8 mouse cellular contexts compared by ENCODE assay signal in the genomic region with DNA sequence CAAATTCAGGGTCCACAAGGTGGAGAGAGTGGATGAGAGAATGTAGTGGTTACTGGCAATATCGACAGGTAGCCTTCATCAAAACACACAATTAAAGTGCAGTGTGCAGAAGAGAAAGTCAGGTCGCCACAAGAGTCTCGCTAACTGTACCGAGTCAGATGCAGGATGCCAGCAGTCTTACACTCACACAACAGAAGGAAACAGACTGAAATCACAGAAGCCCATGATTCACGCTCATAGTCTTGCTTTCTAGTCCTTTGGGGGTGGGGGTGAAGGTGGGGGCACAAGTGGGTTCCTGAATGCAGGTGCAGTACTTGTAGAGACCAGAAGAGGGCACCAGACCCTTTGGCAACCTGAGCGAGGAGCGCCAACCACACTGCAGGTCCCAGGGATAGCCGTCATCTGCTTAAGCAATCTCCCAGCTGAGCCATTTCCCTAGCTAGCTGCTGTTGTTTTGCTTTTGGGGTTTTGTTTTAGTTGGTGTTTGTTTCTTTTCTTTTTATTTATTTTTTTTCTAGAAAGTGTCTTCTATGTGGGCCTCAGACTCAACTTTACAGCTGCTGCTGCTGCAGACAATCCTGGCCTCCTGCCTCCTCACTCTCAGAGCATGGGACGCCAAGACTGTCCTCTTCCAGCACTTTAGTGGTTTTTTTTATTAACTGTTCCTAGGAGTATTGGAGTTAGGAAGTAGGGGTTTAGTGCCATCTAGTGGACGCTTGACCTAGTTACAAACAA.
DNase-seq lines count a peak whose midpoint lies in the region; ATAC-seq and TF ChIP-seq lines count a peak whose summit lies in the region.

No protein-coding gene starts in this region.

- no peak overlapping the region for H3K9ac ChIP-seq in lung, embryonic 16.5 days (ENCODE audit: low read length)

- peak; percentile 83 for TF ChIP-seq CTCF in cerebellum, adult 2 months (IDR thresholded peaks at IDR 0.05; ENCODE audit: borderline replicate concordance, insufficient read depth, low read depth, low read length)

- no peak for TF ChIP-seq POLR2A in cerebellum, adult 2 months (IDR thresholded peaks at IDR 0.05; ENCODE audit: borderline replicate concordance, insufficient read depth, low read length)

- no peaks in the 10 kb centered on the region for H3K9me3 ChIP-seq in lung, embryonic 16.5 days (ENCODE audit: control insufficient read depth, low read length)

- H3K4me1 ChIP-seq in cerebellum, adult 2 months (ENCODE audit: control insufficient read depth, insufficient read depth, low read length) = no peaks in the 10 kb centered on the region
- peaks cover 11% of the 10 kb centered on the region for H3K4me1 ChIP-seq in lung, embryonic 16.5 days (replicated peaks; ENCODE audit: control insufficient read depth, insufficient read depth, low read length)

- H3K36me3 ChIP-seq in lung, embryonic 16.5 days (ENCODE audit: control insufficient read depth, insufficient read depth, low read length) = no peaks in the 10 kb centered on the region

- H3K4me3 ChIP-seq in cerebellum, adult 2 months (replicated peaks; ENCODE audit: insufficient read depth, low read depth, low read length) = peak overlapping the region; percentile 10
- H3K4me3 ChIP-seq in lung, embryonic 16.5 days (ENCODE audit: low read length) = no peak overlapping the region; the same call in 1 of the 2 replicates

- H3K27ac ChIP-seq in cerebellum, adult 2 months (ENCODE audit: insufficient read depth, low read length) = no peak overlapping the region
- peak overlapping the region; percentile 72 for H3K27ac ChIP-seq in lung, embryonic 16.5 days (ENCODE audit: low read length)

- ATAC-seq in hematopoietic stem cell, adult 5-6 weeks (replicated peaks in 1 of 2; ENCODE audit: insufficient read depth in 1 of 2, low FRiP score in 2 of 2, low TSS enrichment in 1 of 2, low read depth in 1 of 2, poor library complexity in 2 of 2, severe bottlenecking in 2 of 2) = peak; percentile 92 to 94
- peak; percentile 92 for ATAC-seq in lung, embryonic 16.5 days (ENCODE audit: low read depth)

- H3K4me2 ChIP-seq in lung, embryonic 16.5 days (ENCODE audit: low read depth, low read length) = peak overlapping the region; percentile 44

- WGBS in cerebellum, adult 2 months = 21% methylated on average over 10 of the region's 10 CpGs
- WGBS in lung, embryonic 16.5 days = 17% methylated on average over 10 of the region's 10 CpGs

- peak; percentile 79 for DNase-seq in MN1 (ENCODE audit: low spot score)
- DNase-seq in cerebellum, adult 2 months = peak; percentile 69 to 77
- DNase-seq in forelimb bud, embryonic 11.5 days (ENCODE audit: low read depth, low spot score) = peak; percentile 89
- peak; percentile 42 for DNase-seq in layer of hippocampus, adult 9-10 months (ENCODE audit: low spot score)
- DNase-seq in ovary, postnatal 10 days (ENCODE audit: low spot score) = peak; percentile 40
- peak; percentile 76 to 90 for DNase-seq in thymus, postnatal 10 days (ENCODE audit: low spot score in 2 of 2)

- H3K27me3 ChIP-seq in cerebellum, adult 2 months (ENCODE audit: control insufficient read depth, insufficient read depth, low read length) = no peaks in the 10 kb centered on the region
- H3K27me3 ChIP-seq in lung, embryonic 16.5 days (ENCODE audit: control insufficient read depth, insufficient read depth, low read depth, low read length) = no peaks in the 10 kb centered on the region
